Mouse (Mus musculus): ENCODE measurements around the gene Stx8.

The Stx8 gene

DNA sequence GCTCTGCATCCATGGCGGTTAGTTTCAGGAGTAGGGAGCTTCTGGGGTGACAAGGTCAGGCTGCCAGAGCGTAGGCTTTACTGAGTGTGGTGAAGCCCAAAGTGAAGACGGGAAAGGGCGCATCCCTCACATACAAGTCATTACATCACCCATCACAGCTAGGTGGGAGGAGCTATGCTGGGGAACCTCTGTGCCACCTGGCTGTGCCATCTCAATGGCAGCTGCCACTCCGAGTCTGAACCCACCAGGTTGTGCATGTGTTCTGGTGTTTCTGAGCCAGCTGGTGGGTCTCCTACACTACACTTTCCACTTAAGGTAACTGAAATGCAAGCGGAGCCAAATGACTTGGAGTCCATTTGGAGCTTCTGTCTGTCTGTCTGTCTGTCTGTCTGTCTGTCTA is 261.8 kb downstream of the Stx8 start:
- no peak for DNase-seq (ENCODE audit: low spot score in 2 of 2)

DNA sequence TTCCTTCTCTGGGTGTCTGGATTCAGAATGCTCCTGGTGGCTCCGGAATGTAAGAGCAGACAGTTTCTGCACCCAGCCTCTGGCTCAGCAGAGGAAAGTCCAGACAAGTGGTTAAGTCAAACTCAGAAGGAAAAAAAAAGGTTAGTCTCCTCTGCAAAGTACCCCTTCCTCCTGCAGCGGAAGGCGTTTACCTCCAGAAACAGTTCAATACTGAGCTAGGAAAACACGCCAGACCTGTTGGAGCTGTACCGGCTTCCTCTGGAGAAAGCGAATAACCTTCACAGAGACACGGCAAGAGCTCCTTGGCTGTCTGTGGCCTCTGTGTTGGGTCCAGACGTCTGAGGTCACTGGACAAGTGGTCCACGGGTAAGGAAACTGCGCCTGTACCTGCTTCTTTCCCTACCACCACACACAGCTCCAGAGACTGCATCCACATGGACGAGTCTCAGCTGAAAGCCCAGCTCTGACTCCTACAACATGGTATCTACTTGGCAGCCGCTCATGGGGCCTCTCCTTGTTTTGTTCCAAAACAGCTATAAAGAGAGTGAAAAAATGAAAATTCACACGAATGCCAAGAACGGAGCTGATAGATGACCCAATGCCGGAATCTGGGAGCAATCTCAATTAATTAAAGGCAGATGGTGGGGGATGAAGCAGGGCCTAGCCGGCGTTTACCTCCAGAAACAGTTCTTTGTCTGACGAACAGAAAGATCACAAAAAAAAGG is 263.1 kb downstream of the Stx8 start:
- no peak for DNase-seq (ENCODE audit: low spot score in 2 of 2)

DNA sequence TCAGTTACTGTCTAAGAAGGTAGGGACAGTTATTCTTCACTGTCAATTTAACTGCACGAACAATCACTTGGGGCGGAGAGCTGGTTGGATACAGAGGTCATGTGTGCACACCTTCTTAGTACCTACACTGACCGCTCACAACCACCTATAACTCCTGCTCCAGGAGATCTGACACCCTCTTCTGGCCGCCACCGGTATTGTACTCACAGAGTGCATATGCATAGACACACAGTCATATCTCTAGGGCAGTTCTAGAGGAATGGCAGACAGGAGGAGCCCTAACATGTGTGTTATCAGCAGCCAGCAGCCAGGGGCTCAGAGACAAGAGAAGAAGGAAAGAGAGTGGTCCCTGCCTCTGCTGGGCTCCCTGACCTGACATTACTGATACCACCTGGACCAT is 265.6 kb downstream of the Stx8 start:
- DNase-seq (ENCODE audit: low spot score in 2 of 2) = no peak

DNA sequence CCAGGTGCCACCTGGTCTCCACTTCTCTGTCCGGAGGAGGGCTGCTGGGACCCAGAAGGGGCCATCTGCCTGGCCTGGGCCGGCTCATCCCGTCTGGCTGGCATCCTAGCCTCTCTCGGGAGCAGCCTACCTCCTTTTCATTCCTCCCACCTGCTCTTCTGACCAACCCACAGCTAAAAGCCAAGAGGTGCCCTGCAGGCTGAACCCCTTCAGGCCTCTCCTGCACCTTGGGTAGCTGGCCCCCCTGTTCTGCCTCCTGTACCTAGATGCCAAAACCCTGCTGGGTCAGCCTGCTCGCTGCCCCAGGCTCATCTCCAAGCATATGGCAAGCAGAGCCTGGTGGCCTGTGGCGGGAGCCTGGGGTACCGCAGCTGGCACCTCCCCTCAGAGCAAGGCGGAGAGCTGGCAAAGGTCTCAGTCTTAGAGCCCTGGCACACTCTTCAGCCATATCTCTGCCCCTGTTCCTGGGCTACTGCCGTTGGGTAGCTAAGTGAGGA is 267.5 kb downstream of the Stx8 start:
- DNase-seq (ENCODE audit: low spot score in 2 of 2) = no peak

DNA sequence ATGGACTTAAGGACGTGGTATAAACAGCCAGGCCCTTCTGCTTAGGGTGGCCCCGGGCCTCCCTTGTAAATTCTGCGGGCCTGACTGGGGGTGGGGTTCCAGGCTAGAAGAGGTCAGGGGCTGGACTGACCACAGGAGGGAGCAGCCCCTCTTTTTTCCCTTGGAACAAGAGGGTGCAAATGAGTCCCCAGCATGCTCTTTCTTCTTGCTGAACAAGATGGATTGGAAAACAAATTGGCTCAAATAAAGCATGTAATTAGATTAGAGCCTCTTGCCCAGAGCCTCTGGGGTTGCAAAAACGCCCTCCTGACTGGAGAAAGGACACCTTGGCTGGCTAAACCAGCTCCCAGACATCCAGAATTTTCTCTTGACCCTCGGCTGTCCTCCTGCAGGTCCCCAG is 273.8 kb downstream of the Stx8 start:
- no peak for DNase-seq (ENCODE audit: low spot score in 2 of 2)

DNA sequence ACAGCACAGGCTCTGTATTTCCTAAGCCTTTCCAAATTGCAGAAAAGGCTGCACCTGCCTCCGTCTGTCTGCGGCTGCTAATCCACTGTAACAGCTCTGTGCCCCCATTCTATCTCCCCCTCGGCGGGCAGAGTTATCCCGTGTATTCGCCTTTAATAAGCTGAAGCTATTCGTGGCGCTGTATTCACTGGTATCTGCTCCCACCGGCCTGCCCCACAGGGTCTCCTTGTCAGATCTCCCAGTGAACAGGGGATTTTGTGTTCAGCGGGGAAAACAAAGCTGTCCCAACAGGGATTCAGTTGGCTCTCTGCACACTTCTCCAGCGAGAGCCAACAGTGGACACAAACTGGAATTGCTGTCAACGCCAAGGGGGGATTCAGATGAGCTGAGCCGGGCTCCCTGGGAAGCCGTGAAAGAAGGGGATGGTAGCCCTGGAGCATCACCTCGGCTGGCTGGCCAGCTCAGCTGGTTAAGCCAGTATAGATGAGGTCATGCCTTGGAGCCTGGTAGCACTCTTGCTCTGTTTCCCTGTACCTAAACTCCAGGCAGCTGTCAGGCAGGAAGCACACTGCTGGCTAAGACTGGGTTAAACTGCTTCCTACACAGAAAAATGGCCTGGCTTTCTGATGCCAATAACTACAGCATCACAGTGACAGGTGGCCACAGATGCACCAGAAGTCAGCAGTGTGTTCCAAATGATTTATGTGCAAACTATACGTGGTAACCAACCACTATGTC is 278.4 kb downstream of the Stx8 start:
- no peak for DNase-seq (ENCODE audit: low spot score in 2 of 2)

DNA sequence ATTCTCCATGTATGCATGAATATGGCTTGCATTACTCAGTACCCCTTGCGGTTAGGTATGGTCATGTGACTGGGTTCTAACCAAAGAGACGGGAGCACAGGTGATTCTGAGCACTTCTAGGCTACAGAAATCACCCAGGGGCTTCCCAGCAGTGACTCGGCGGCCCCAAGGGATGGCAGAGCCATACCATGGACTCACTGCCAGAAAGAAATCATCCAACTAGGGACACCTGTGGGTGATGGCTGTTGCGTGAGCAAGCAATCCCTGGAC is 278.9 kb downstream of the Stx8 start:
- DNase-seq (ENCODE audit: low spot score in 2 of 2) = no peak

DNA sequence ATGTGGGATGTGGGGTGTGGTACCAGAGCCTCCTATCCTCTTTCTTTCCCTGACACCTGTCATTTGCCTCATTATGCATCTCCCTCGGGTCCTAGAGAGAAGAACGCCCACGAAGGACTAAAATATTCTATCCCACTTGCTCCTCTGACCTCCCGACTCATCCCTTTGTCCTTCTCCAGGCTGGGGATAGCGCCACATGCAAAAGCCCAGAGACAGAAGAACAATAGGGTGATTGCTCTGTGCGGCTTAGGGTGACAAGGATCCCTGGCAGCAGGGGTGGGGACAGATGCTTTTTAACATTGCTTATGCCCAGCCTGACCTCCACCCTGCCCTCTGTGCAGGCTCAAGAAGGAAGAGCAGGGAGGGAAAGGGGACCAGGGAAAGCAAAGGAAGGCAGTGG is 281.9 kb downstream of the Stx8 start:
- no peak for DNase-seq (ENCODE audit: low spot score in 2 of 2)

DNA sequence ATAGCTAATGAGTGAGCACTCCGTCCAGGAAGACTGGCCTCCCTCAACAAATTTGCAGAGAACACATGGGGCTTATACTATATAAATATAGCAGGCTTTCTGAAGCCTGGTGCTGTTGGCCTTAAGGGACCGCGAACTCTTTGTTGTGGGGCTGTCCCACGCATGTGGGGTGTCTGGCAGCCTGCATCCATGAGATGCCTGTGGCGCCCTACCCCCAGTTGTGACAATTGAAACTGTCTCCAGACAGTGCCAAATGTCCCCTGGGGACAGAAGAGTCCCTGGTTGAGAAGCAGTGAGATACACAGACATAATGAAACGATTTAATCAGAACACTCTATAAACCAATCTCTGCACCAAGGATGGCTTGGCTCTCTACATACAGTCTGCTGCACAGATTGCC is 284.1 kb downstream of the Stx8 start:
- no peak for DNase-seq (ENCODE audit: low spot score in 2 of 2)

DNA sequence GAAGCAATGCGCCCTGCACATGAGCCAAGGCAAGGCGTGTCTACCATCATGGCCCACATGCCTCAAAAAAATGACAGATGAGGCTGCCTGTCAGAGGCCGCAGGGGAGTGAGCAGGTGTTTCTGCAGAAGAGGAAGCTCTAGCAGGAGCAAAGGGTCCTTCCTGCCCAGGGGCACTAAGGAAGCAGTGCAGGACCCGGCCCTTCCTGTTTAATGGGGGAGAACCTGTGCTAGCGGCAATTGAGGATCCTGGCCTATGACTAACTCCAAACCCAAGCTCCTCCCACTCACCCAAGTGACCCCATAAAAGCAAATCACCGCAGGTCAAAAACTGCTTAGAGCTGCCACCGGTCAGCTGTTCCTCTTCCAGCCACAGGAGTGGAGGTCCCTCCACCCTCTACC is 287.5 kb downstream of the Stx8 start:
- DNase-seq (ENCODE audit: low spot score in 2 of 2) = no peak

Data from frontal cortex, postnatal 14 days (tissue).